Mouse (Mus musculus) CD4-positive, CD25-positive, alpha-beta regulatory T cell, adult 2 months (primary cell): ENCODE data around the gene Nptx2.

Source experiments
- DNase-seq: peaks from one replicate; pipeline ENCODE4 v3.0.0-alpha.2; 2012; ENCODE audit warnings: low read depth, low spot score

Gene Nptx2

GRCm38 (mm10) chr5:144565739-144566138, 20.0 kb downstream of the Nptx2 start:
- no peak for DNase-seq

- no peak for DNase-seq
Measured at GRCm38 (mm10) chr5:144585100-144585499, 39.4 kb downstream of the Nptx2 start.

DNA sequence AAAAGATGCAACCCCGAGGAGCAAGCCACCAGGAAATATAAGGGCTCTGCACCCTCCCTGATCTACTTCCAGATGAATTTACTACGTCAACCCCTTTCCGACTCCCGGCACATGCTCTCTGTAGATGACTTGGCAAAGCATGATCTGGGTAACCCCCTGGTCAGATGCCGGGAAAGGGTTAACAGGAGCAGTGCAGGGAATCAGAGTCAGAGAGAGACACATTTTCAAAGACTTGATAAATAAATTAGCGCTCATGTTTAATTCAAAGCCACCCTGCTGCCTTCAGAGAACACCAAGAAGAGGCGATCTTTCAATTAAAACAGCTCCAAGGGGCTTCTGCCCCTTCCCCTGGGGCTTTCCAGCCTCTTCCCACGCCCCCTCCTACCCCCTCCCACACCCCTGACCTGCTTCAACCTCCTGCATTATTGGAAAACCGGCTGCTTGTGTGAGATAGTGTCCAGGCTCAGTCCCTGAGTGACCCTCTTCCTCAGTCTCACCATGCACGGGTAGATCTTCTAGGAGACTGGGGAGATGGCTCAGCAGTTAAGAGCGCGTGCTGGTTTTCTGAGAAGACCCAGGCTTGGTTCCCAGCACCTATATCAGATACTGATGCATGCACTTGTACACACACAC, 45.7 kb downstream of the Nptx2 start:
- no peak for DNase-seq

DNA sequence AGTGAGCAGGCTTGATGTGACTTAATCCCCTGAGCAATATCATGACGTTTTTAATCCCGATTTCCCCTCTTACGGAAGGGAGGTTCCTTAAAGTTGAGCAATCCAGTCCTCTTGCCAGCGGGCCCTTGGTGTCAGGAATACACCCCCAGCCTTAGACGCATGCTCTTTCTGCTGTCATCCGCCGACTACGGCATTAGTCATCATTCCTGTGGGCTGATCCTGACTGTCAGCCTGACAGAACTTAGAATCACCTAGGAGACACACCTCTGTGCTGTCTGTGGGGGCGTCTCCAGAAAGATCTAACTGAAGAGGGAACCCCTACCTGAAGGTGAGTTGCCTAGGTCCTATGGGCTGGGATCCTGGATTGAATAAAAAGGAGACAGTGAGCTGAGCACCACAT, 49.1 kb downstream of the Nptx2 start:
- DNase-seq = no peak
